Mouse (Mus musculus) ES-Bruce4 (cell line): ENCODE results near the gene Tnrc6c. TPM values are rescaled to one million over a fixed set of nuclear protein-coding genes. Genes with fewer than 3 reads are reported as not detected.

Experiments
- H3K27ac ChIP-seq: 2 replicates; pipeline ENCODE4 v1.5.1; 2012; ENCODE audit warnings: low read length, inconsistent platforms; ENCODE audit not compliant: insufficient read depth
- H3K27me3 ChIP-seq: 2 replicates; pipeline ENCODE4 v1.6.1; 2012; ENCODE audit warnings: mild to moderate bottlenecking, low read length, inconsistent platforms; ENCODE audit not compliant: control insufficient read depth, poor library complexity, insufficient read depth, severe bottlenecking
- H3K36me3 ChIP-seq: 2 replicates; pipeline ENCODE4 v1.6.1; 2012; ENCODE audit warnings: inconsistent platforms, mild to moderate bottlenecking, low read length, moderate library complexity; ENCODE audit not compliant: control insufficient read depth, poor library complexity, insufficient read depth, severe bottlenecking
- H3K4me1 ChIP-seq: one replicate; pipeline ENCODE4 v1.8.1; 2011; ENCODE audit warnings: low read length; ENCODE audit not compliant: control insufficient read depth, insufficient read depth
- H3K4me3 ChIP-seq: 2 replicates; pipeline ENCODE4 v1.5.1; 2011; ENCODE audit warnings: low read depth, mild to moderate bottlenecking, low read length
- H3K9ac ChIP-seq: 2 replicates; pipeline ENCODE4 v1.6.1; 2012; ENCODE audit warnings: low read depth, mild to moderate bottlenecking, inconsistent platforms; ENCODE audit not compliant: poor library complexity, severe bottlenecking
- H3K9me3 ChIP-seq: replicated peaks from 2 replicates; pipeline ENCODE4 v1.6.1; 2012; ENCODE audit warnings: mild to moderate bottlenecking, low read length, inconsistent platforms; ENCODE audit not compliant: control insufficient read depth, poor library complexity, insufficient read depth, severe bottlenecking
- CTCF ChIP-seq: IDR thresholded peaks from one replicate; pipeline ENCODE4 v1.8.1; 2011; ENCODE audit warnings: low read depth, low read length
- EP300 ChIP-seq: IDR thresholded peaks from 2 replicates; pipeline ENCODE4 v1.6.1; 2011; ENCODE audit warnings: low read depth, low read length; ENCODE audit not compliant: insufficient read depth
- POLR2A ChIP-seq: IDR thresholded peaks from one replicate; pipeline ENCODE4 v1.8.1; 2011; ENCODE audit warnings: low read length; ENCODE audit not compliant: insufficient read depth
- polyA plus RNA-seq: library from polyadenylated mRNA; stranded (reverse); fragments of >200 nt; gene quantifications from 2 replicates; pipeline ENCODE4 v1.2.4, GENCODE M21; 2011; ENCODE audit warnings: low read depth; ENCODE audit not compliant: missing spikeins, insufficient read depth, insufficient read length

Gene Tnrc6c
- polyA plus RNA-seq, 1 experiment, result 28.6 TPM

DNA sequence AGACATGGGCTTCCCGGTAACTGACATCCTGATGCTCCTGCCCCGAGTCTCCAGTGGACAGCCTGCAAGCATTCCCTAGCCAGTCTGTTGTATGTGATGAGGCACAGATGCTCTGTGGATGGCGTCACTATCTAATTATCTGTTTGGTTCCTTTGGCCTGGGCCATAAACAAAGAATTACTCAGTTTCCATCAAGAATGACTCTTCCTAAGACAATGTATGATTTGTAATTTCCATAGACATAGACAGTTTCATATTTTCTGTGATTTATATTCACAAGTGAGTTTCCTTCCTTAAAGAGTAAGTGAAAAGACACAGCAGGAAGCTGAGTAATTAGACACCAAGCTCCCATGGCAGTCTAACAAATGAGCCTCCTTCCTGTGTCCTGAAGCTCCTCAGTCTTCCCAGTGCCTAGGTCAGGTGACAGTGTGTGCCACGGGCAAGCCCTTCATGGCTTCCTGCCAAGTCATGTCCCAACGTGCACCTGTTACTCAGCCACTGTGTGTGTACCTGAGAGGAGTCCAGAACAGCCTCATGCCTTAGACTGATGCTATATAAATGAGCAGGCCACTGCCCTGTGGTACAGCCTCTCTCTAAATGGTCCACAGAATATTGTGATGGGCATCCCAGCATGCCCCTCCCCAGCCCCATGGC lies 82.1 kb downstream of the Tnrc6c start:
- peaks cover 32% of the 10 kb centered on the region for H3K36me3 ChIP-seq
- H3K4me3 ChIP-seq, result no peak overlapping the region
- TF ChIP-seq POLR2A (no peak), EP300 (no peak), CTCF (no peak)

DNA sequence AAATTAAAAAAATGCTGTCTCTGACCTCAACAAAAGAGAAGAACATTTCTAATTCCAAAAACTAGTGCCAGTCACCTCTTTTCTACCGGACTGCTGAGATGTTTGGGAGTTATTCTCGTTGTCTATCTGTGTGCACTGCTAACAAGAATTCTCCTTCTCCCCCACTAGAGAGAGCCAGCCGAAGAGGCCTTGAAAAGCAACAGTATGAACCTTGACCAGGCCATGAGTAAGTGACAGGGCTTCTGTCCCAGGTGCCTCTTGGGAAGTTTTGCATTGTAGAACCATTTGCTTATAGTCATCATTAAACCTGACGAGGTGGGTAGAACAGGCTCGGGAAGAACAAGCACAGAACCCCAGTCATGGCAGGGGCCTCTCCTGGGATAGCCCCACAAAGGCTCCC lies 84.0 kb downstream of the Tnrc6c start:
- no peak for TF ChIP-seq CTCF
- no peak for TF ChIP-seq EP300
- no peak for TF ChIP-seq POLR2A
- H3K9me3 ChIP-seq, result no peaks in the 10 kb centered on the region
- no peak overlapping the region for H3K27ac ChIP-seq
- no peak overlapping the region for H3K4me3 ChIP-seq
- no peaks in the 10 kb centered on the region for H3K4me1 ChIP-seq
- H3K27me3 ChIP-seq, result no peaks in the 10 kb centered on the region
- H3K36me3 ChIP-seq, result peaks cover 37% of the 10 kb centered on the region
- no peak overlapping the region for H3K9ac ChIP-seq

More for the DNA sequence above, 82.1 kb downstream of the Tnrc6c start:
- no peak overlapping the region for H3K9ac ChIP-seq
- H3K27me3 ChIP-seq, result no peaks in the 10 kb centered on the region
- no peak overlapping the region for H3K27ac ChIP-seq
- no peaks in the 10 kb centered on the region for H3K4me1 ChIP-seq
- no peaks in the 10 kb centered on the region for H3K9me3 ChIP-seq

DNA sequence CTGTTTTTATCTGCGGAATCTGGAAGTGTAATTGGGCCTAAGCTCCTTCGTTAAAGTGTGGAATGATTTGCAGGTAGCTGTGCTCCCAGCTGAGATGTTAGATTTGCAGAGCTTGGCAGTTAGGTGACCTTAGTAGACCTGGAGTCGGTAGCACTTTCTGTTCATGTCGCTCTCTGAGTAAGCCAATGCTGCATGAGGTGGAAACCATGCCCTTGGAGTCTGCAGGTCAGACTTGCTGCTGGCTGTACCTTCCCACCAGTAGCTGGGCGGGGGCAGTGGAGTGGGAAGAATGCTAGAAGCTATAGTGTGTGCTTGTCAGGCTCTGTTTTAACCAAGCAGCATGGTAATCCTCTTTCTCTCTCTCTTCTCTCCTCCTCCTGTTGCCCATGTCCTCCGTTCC lies 87.0 kb downstream of the Tnrc6c start:
- Histone ChIP-seq H3K9me3 (no peaks in the 10 kb centered on the region), H3K27ac (no peak overlapping the region), H3K27me3 (no peaks in the 10 kb centered on the region), H3K9ac (no peak overlapping the region), H3K4me3 (no peak overlapping the region), H3K4me1 (no peaks in the 10 kb centered on the region), H3K36me3 (peaks cover 27% of the 10 kb centered on the region)
- TF ChIP-seq CTCF (no peak), POLR2A (no peak), EP300 (no peak)

DNA sequence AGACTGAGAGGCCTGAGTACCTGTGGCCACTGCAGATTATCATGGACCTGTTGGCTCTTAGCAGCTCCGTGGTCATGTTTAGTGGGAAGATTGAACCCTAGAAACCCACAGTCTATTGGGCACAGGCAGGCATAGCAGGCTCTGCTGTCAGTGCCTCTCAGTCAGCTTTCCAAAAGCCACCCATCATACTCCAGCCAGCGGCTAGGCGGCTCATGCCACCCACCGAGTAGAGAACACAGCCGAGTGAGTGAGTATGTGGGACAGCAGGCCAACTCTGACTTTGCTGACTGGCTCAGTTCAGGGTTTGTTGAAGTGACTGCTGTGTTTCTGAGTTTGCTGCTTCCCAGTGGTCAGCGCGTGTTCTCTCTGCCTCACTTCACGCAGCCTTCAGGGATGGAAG lies 88.2 kb downstream of the Tnrc6c start:
- Histone ChIP-seq H3K9ac (no peak overlapping the region), H3K4me3 (no peak overlapping the region), H3K9me3 (no peaks in the 10 kb centered on the region), H3K27ac (no peak overlapping the region), H3K27me3 (no peaks in the 10 kb centered on the region), H3K36me3 (peaks cover 28% of the 10 kb centered on the region), H3K4me1 (no peaks in the 10 kb centered on the region)
- no peak for TF ChIP-seq EP300
- no peak for TF ChIP-seq CTCF
- TF ChIP-seq POLR2A, result no peak

DNA sequence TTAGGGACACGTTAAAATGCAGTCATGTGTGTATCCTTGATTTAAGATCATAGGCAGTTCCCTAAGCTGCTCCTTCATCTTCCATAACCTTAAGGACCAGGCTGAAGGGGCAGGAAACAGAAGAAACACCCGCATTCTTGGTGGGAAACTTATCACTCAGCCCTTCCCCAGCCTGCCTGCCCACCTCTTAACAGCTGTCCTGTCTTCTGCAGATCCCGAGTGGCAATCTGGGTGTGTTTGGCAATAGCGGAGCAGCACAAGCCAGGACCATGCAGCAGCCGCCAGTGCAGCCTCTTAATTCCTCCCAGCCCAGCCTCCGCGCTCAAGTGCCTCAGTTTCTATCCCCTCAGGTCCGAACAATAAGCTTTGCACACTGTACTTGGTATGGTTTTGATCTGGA lies 88.6 kb downstream of the Tnrc6c start:
- Histone ChIP-seq H3K36me3 (peaks cover 28% of the 10 kb centered on the region), H3K9me3 (no peaks in the 10 kb centered on the region), H3K4me3 (no peak overlapping the region), H3K27ac (no peak overlapping the region), H3K9ac (no peak overlapping the region), H3K27me3 (no peaks in the 10 kb centered on the region), H3K4me1 (no peaks in the 10 kb centered on the region)
- TF ChIP-seq POLR2A, result no peak
- no peak for TF ChIP-seq CTCF
- no peak for TF ChIP-seq EP300

DNA sequence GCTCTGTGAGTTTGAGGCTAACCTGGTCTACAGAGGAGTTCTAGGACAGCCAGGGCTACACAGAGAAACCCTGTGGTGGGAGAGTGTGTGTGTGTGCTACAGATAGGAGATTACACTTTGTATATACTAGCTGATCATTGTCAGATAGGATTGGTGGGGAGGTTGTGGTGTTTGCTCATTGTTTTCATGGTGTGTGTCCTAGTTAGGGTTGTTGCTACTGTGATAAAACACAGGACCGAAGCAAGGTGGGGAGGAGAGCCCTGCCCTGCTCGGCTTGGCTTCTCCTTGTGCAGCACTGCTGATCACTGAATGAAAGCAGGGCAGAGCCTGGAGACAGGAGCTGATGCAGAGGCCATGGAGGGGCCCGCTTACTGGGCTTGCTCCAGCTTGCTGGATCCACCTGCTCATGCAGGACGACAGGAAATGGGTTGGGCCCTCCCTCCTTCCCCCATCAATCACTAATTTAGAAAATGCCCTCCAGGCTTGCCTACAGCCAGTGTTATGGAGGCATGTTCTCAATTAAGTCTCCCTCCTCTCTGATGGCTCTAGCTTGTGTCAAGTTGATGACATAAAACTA lies 89.5 kb downstream of the Tnrc6c start:
- no peaks in the 10 kb centered on the region for H3K4me1 ChIP-seq
- no peak overlapping the region for H3K27ac ChIP-seq
- no peak overlapping the region for H3K9ac ChIP-seq
- no peaks in the 10 kb centered on the region for H3K27me3 ChIP-seq
- peaks cover 24% of the 10 kb centered on the region for H3K36me3 ChIP-seq
- no peaks in the 10 kb centered on the region for H3K9me3 ChIP-seq
- TF ChIP-seq CTCF, result no peak
- no peak for TF ChIP-seq POLR2A
- no peak for TF ChIP-seq EP300
- no peak overlapping the region for H3K4me3 ChIP-seq
